Mouse (Mus musculus) intestine, postnatal 0 days (tissue): ENCODE measurements around the gene Sh2d6. TPM values are rescaled to one million over a fixed set of nuclear protein-coding genes. Genes with fewer than 3 reads are reported as not detected.
"Not testable (repeated sequence)": the region's sequence is repeated elsewhere in the genome, so short reads cannot be mapped to it uniquely, and the experiment has no call there.

Source experiments
- ATAC-seq: fragments of 200-750 bp; cut with Nextera tagmentation; 2 replicates; pipeline ENCODE4 v1.8.0; 2017; ENCODE audit warnings: mild to moderate bottlenecking, moderate TSS enrichment, moderate library complexity
- H3K27ac ChIP-seq: fragments of 300-500 bp; sonication (generic); 2 replicates; pipeline ENCODE4 v1.5.1; 2014; ENCODE audit warnings: mild to moderate bottlenecking, low read depth, low read length, moderate library complexity
- H3K27me3 ChIP-seq: fragments of 300-500 bp; sonication (generic); replicated peaks from 2 replicates; pipeline ENCODE4 v1.6.1; 2014; ENCODE audit warnings: low read length, mixed read lengths; ENCODE audit not compliant: control insufficient read depth, insufficient read depth
- H3K36me3 ChIP-seq: fragments of 300-500 bp; sonication (generic); 2 replicates; pipeline ENCODE4 v1.6.1; 2014; ENCODE audit warnings: mild to moderate bottlenecking, moderate library complexity; ENCODE audit not compliant: control insufficient read depth, insufficient read depth
- H3K4me1 ChIP-seq: fragments of 300-500 bp; sonication (generic); replicated peaks from 2 replicates; pipeline ENCODE4 v1.6.1; 2014; ENCODE audit warnings: antibody characterized with exemption, low read length, mixed read lengths; ENCODE audit not compliant: control insufficient read depth, insufficient read depth
- H3K4me2 ChIP-seq: fragments of 300-500 bp; sonication (generic); replicated peaks from 2 replicates; pipeline ENCODE4 v1.6.1; 2014; ENCODE audit warnings: low read depth, mild to moderate bottlenecking, moderate library complexity
- H3K4me3 ChIP-seq: fragments of 300-500 bp; sonication (generic); 2 replicates; pipeline ENCODE4 v1.5.1; 2014; ENCODE audit warnings: low read depth, low read length
- H3K9ac ChIP-seq: fragments of 300-500 bp; sonication (generic); 2 replicates; pipeline ENCODE4 v1.6.1; 2014; ENCODE audit warnings: mild to moderate bottlenecking, low read depth, low read length
- H3K9me3 ChIP-seq: fragments of 300-500 bp; sonication (generic); 2 replicates; pipeline ENCODE4 v1.6.1; 2016; ENCODE audit warnings: mixed run types; ENCODE audit not compliant: control insufficient read depth
- CTCF ChIP-seq: sonication (generic); IDR thresholded peaks from 2 replicates; pipeline ENCODE4 v1.5.1; 2016; ENCODE audit warnings: low read depth, mild to moderate bottlenecking, control low read depth, antibody characterized with exemption, moderate library complexity
- WGBS: fragments of 180-500 bp; shearing (Covaris S2); extraction: QIAGEN DNeasy Blood & Tissue Kit; methylation state at CpG from one replicate; pipeline ENCODE4 v1.1.7; 2014; 5-methylcytosine and 5-hydroxymethylcytosine counted together
- polyA plus RNA-seq: library from polyadenylated mRNA; unstranded; fragments of >200 nt; fragmentation: Nextera tagmentation; extraction: Ambion mirVana; gene quantifications from 2 replicates; pipeline ENCODE4 v1.2.1, GENCODE M21; 2015

The Sh2d6 gene
- polyA plus RNA-seq, 1 experiment from 2014 or later = 0.16 TPM

DNA sequence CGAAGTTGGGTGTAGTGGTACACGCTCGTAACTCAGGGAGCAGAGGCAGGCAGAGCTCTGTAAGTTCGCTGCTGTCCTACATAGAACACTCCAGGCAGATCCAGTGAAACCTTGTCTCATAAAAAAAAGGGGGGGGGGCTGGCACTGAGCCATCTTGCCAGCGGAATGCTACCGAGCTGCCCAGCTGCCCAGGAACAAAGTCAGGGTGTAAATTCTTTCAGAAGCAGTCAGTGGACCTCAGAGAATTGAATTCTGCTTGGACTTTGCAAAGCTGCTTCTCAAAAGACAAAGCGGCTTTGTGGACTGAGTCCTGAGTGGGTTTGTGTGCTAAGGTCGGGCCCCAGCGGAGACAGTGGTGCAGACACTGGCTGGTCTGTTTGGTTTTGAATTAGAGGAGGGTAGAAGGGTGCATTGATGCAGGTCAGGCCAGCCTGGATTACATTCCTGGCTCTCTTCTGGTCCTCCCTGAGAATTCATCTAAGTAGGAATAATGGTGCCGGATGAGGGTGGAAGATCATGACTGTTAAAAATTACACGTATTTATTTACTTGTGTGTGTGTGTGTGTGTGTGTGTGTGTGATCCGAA, 21.9 kb upstream of the Sh2d6 start:
- 78% methylated on average over 12 of the region's 12 CpGs for WGBS
- H3K36me3 ChIP-seq = no peaks in the 10 kb centered on the region
- no peaks in the 10 kb centered on the region for H3K4me1 ChIP-seq
- no peak overlapping the region for H3K4me3 ChIP-seq
- TF ChIP-seq CTCF = no peak
- no peak overlapping the region for H3K4me2 ChIP-seq
- H3K9me3 ChIP-seq = no peaks in the 10 kb centered on the region
- H3K9ac ChIP-seq = no peak overlapping the region
- no peaks in the 10 kb centered on the region for H3K27me3 ChIP-seq
- no peak overlapping the region for H3K27ac ChIP-seq
- ATAC-seq = no peak

DNA sequence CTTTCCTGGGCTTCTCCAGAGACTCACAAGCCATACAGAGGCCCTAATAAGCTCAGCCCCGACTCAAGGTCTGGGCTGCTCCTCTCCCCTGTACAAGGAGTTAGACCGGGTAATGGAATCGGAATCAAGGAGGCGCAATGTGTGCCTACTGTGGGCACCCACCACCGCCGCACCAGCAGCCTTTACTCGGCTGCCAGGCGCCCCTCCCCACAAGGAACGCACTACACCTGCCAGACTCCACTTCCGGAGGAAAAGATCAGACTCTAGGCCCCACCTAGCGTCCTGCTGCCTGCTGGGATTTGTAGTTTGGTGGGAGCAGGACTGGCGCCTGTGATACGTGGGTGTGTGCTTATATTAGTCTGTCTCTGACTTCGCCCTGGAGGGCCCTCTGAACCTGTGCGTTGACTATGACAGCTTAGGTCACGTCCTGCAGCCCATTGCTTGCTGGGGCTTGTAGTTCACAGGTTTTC, 17.1 kb upstream of the Sh2d6 start:
- no peaks in the 10 kb centered on the region for H3K27me3 ChIP-seq
- H3K4me1 ChIP-seq = no peaks in the 10 kb centered on the region
- 3% methylated on average over 16 of the region's 16 CpGs for WGBS
- ATAC-seq = peak; percentile 98
- peak overlapping the region; percentile 47 for H3K4me3 ChIP-seq
- H3K4me2 ChIP-seq = peak overlapping the region; percentile 83
- no peak overlapping the region for H3K27ac ChIP-seq
- no peaks in the 10 kb centered on the region for H3K36me3 ChIP-seq
- peak overlapping the region; percentile 58 for H3K9ac ChIP-seq
- no peaks in the 10 kb centered on the region for H3K9me3 ChIP-seq
- peak; percentile 37; the same call in 1 of the 2 replicates for TF ChIP-seq CTCF

DNA sequence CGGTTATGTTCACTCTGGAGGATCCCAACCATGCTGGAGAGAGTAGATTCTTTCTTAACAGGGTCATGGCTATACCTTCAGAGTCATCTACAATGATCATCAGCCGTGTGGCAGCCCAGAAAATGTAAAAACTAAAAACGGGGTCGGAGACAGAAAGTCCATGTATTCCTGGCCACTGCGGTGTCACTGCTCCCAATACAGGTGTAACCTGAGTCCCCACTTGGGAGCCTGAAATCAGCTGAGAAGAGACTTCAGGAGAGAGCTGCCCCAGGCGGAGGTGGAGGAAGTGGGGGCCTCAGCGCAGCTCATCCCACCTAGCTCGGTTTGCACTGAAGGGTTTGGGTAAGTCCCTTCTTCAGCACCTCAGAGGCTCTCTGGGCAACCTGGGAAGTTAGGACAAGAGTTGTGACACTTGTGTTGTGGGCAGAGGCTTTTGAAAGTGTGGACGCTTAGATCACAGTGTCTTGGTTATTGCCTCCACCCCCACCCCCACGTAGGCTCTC, 16.5 kb upstream of the Sh2d6 start:
- 52% methylated on average over 10 of the region's 10 CpGs for WGBS
- H3K9ac ChIP-seq = peak overlapping the region; percentile 58
- no peak for TF ChIP-seq CTCF
- no peak overlapping the region for H3K27ac ChIP-seq
- peak; percentile 7; the same call in 1 of the 2 replicates for ATAC-seq
- no peaks in the 10 kb centered on the region for H3K4me1 ChIP-seq
- no peaks in the 10 kb centered on the region for H3K36me3 ChIP-seq
- H3K27me3 ChIP-seq = no peaks in the 10 kb centered on the region
- H3K4me3 ChIP-seq = peak overlapping the region; percentile 47
- peak overlapping the region; percentile 83 for H3K4me2 ChIP-seq
- H3K9me3 ChIP-seq = no peaks in the 10 kb centered on the region

DNA sequence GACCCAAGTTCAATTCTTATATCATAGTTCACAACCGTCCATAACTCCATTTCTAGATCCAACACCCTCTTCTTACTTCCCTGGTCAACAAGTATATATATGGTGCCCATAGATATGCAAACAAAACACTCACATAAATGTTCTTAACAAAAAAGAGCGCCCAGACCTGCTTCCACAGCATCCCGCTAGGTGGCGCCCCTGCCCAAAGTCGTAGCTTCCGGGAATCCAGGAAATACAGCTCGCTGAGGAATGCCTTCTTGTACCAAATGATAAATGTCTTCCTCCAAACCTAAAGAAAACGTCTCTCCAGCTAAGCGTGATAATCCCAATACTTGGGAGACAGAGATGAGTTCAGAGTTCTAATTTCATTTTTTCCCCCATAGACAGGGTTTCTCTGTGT, 13.7 kb upstream of the Sh2d6 start:
- Histone ChIP-seq H3K9me3 (no peaks in the 10 kb centered on the region), H3K27me3 (no peaks in the 10 kb centered on the region), H3K4me1 (no peaks in the 10 kb centered on the region), H3K4me3 (no peak overlapping the region), H3K4me2 (peak overlapping the region; percentile 43; the same call in 1 of the 2 replicates), H3K36me3 (no peaks in the 10 kb centered on the region), H3K9ac (no peak overlapping the region), H3K27ac (no peak overlapping the region)
- 4% methylated on average over 9 of the region's 9 CpGs for WGBS
- peak; percentile 93 for TF ChIP-seq CTCF
- no peak for ATAC-seq

DNA sequence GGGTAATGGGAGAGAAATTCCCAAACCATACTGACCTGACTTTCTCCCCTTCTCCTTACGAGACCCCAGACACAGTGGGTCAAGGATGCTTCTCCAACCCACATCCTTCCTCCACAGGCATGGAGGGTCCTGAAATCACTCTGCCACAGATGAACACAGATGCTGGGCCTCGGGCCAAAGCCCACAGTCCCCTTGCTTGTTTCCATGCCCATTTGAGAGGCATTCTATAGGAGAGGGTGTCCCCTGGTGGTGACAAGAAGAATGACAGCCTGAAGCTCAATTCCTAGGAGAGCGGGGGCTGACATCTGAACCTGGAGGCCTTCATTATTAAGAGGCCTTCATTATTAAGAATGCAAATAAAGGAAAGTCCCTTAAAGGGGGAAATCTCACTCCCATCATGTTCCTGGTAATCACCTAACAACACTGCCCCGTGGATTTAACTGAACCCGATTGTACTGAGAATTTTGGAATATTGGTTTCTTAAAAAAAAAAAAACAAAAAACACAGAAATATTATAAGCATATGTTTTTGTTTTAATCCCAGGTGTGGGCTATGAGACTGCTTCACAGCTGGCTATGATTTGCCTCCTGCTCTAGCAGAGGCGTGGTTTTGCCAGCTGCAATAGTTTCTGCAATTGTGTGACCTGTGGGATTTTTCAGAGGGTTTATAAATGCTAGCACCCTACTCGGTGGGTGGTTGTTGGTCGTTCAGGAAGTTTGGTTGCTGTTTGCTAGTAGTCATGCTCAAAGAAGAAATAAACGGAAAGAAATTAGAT, 12.7 kb upstream of the Sh2d6 start:
- no peak for ATAC-seq
- no peaks in the 10 kb centered on the region for H3K9me3 ChIP-seq
- no peak overlapping the region for H3K27ac ChIP-seq
- no peaks in the 10 kb centered on the region for H3K36me3 ChIP-seq
- H3K4me3 ChIP-seq = no peak overlapping the region
- no peaks in the 10 kb centered on the region for H3K27me3 ChIP-seq
- no peak overlapping the region for H3K4me2 ChIP-seq
- no peak overlapping the region for H3K9ac ChIP-seq
- no peaks in the 10 kb centered on the region for H3K4me1 ChIP-seq
- TF ChIP-seq CTCF = peak; percentile 98
- 43% methylated on average over 9 of the region's 9 CpGs for WGBS

DNA sequence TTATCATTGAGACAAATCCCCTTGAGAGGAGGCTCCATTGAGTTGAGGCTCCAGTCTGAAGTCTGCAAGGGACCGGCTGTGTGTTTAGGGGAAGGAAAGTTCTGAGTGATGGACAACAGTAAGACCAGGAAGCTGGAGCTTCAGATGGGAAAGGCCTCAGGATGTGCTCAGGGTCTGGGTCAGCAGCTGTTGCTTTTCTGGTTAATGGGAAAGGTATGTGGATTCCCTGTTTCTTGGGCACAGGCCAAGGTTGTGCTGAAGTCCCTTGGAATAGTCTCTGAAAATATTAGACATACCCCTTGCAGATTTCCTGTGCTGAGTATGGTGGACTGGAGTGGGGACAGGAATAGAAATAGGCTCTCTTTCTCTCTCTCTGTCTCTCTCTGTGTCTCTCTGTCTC, 12.0 kb upstream of the Sh2d6 start:
- WGBS = 32% methylated on average over 1 of the region's 1 CpGs
- H3K27me3 ChIP-seq, H3K4me1 ChIP-seq, ATAC-seq, H3K9ac ChIP-seq, H3K4me2 ChIP-seq, H3K9me3 ChIP-seq, H3K27ac ChIP-seq, H3K36me3 ChIP-seq, H3K4me3 ChIP-seq: not testable (repeated sequence)
